Mouse (Mus musculus) A20 (cell line): ENCODE results near the gene Hsd17b12.

Source experiments
- DNase-seq: peaks from one replicate; pipeline ENCODE4 v3.0.0-alpha.2; 2011; ENCODE audit warnings: low read depth, low spot score

The Hsd17b12 gene

GRCm38 (mm10) chr2:94010335-94011291 is 147.2 kb downstream of the Hsd17b12 start, which contains the start of gene Alkbh3:
Gene Alkbh3, minus strand, starts transcription at chr2:94010807.
- DNase-seq: peak; percentile 93

- peak; percentile 71 for DNase-seq
Measured at GRCm38 (mm10) chr2:94002331-94002730, 155.4 kb downstream of the Hsd17b12 start.

- DNase-seq: no peak
Measured at GRCm38 (mm10) chr2:94001918-94002317, 155.8 kb downstream of the Hsd17b12 start.

- DNase-seq: no peak
Measured at GRCm38 (mm10) chr2:94001411-94001810, 156.4 kb downstream of the Hsd17b12 start.

- no peak for DNase-seq
Measured at GRCm38 (mm10) chr2:93996254-93996653, 161.5 kb downstream of the Hsd17b12 start, which contains the start of gene Gm27027. Gene Gm27027, minus strand, starts transcription at chr2:93996354.

GRCm38 (mm10) chr2:93992810-93993209 is 165.0 kb downstream of the Hsd17b12 start:
- no peak for DNase-seq

- no peak for DNase-seq
Measured at GRCm38 (mm10) chr2:93992259-93992658, 165.5 kb downstream of the Hsd17b12 start.

- DNase-seq: no peak
Measured at GRCm38 (mm10) chr2:93991336-93991735, 166.4 kb downstream of the Hsd17b12 start.

GRCm38 (mm10) chr2:93988440-93988839 is 169.3 kb downstream of the Hsd17b12 start:
- DNase-seq: no peak
